Mouse (Mus musculus): Measurements from ENCODE around the gene Olfr322. TPM values are rescaled to one million over a fixed set of nuclear protein-coding genes. Genes with fewer than 3 reads are reported as not detected.
"Not testable (repeated sequence)": the region's sequence is repeated elsewhere in the genome, so short reads cannot be mapped to it uniquely, and the experiment has no call there.

Gene Olfr322
- polyA plus RNA-seq, 1 experiment: not detected

- 80% methylated on average over 3 of the region's 3 CpGs for WGBS
- TF ChIP-seq CTCF (IDR thresholded peaks at IDR 0.05; ENCODE audit: insufficient read depth, low read length) (no peak), POLR2A (IDR thresholded peaks at IDR 0.05; ENCODE audit: borderline replicate concordance, extremely low read depth, low read depth, low read length) (no peak)
- Histone ChIP-seq H3K4me1 (ENCODE audit: control insufficient read depth, insufficient read depth, low read length) (no peaks in the 10 kb centered on the region), H3K4me3 (replicated peaks; ENCODE audit: extremely low read depth, low read depth, low read length) (no peak within 1 kb of the TSS)
- DNase-seq: no peak
These were observed 40.3 kb downstream of the Olfr322 start, which contains the start of gene Olfr319 for GRCm38 (mm10) chr11:58698862-58699261. Gene Olfr319, plus strand, starts transcription at chr11:58699162.

GRCm38 (mm10) chr11:58709086-58709485 is 50.5 kb downstream of the Olfr322 start:
- no peak for DNase-seq
- Histone ChIP-seq H3K4me3 (replicated peaks; ENCODE audit: extremely low read depth, low read depth, low read length) (no peak overlapping the region), H3K4me1 (ENCODE audit: control insufficient read depth, insufficient read depth, low read length) (no peaks in the 10 kb centered on the region)
- no peak for TF ChIP-seq POLR2A (IDR thresholded peaks at IDR 0.05; ENCODE audit: borderline replicate concordance, extremely low read depth, low read depth, low read length)
- TF ChIP-seq CTCF (IDR thresholded peaks at IDR 0.05; ENCODE audit: insufficient read depth, low read length): no peak
- 85% methylated on average over 11 of the region's 11 CpGs for WGBS

- H3K4me1 ChIP-seq (ENCODE audit: control insufficient read depth, insufficient read depth, low read length); DNase-seq; H3K4me3 ChIP-seq (replicated peaks; ENCODE audit: extremely low read depth, low read depth, low read length): not testable (repeated sequence)
- 82% methylated on average over 7 of the region's 7 CpGs for WGBS
These were observed 59.1 kb downstream of the Olfr322 start for GRCm38 (mm10) chr11:58717723-58718122.

Other genes starting within 250 kb of the Olfr322 start
- gene 1810065E05Rik, start 237.7 kb upstream of the Olfr322 start, polyA plus RNA-seq (2012; rRNA removed): 1.7 TPM in 1 of 2 replicates, not detected in the other
- not detected in 2 replicates for gene Gm12253, start 226.2 kb upstream of the Olfr322 start, polyA plus RNA-seq (2012; rRNA removed)
- not detected in 2 replicates for gene Lypd9, start 205.9 kb upstream of the Olfr322 start, polyA plus RNA-seq (2012; rRNA removed)
- gene Olfr30, start 196.5 kb upstream of the Olfr322 start, polyA plus RNA-seq (2012; rRNA removed): not detected in 2 replicates
- not detected in 2 replicates for gene Olfr332, start 166.2 kb upstream of the Olfr322 start, polyA plus RNA-seq (2012; rRNA removed)
- gene Olfr331, start 156.2 kb upstream of the Olfr322 start, polyA plus RNA-seq (2012; rRNA removed): not detected in 2 replicates
- not detected in 2 replicates for gene Olfr330, start 123.9 kb upstream of the Olfr322 start, polyA plus RNA-seq (2012; rRNA removed)
- 0.08 TPM in 1 of 2 replicates, not detected in the other for gene Olfr329-ps, start 112.4 kb upstream of the Olfr322 start, polyA plus RNA-seq (2012; rRNA removed)
- gene Olfr328, start 103.1 kb upstream of the Olfr322 start, polyA plus RNA-seq (2012; rRNA removed): not detected in 2 replicates
- gene Olfr224, start 88.2 kb upstream of the Olfr322 start, polyA plus RNA-seq (2012; rRNA removed): 0.07 TPM in 1 of 2 replicates, not detected in the other
- gene Olfr325, start 81.1 kb upstream of the Olfr322 start, polyA plus RNA-seq (2012; rRNA removed): not detected in 2 replicates
- not detected in 2 replicates for gene Olfr324, start 63.7 kb upstream of the Olfr322 start, polyA plus RNA-seq (2012; rRNA removed)
- gene 2210407C18Rik, start 42.7 kb upstream of the Olfr322 start, polyA plus RNA-seq (2012; rRNA removed): not detected in 2 replicates
- not detected in 2 replicates for gene Olfr323, start 28.3 kb upstream of the Olfr322 start, polyA plus RNA-seq (2012; rRNA removed)
- 0.08 TPM in 1 of 2 replicates, not detected in the other for gene Trim58, start 18.3 kb upstream of the Olfr322 start, polyA plus RNA-seq (2012; rRNA removed)
- not detected in 2 replicates for gene Olfr320, start 22.3 kb downstream of the Olfr322 start, polyA plus RNA-seq (2012; rRNA removed)
- gene Olfr319, start 40.4 kb downstream of the Olfr322 start, polyA plus RNA-seq (2012; rRNA removed): not detected in 2 replicates
- not detected in 2 replicates for gene Olfr318, start 65.2 kb downstream of the Olfr322 start, polyA plus RNA-seq (2012; rRNA removed)
- gene Olfr317, start 80.4 kb downstream of the Olfr322 start, polyA plus RNA-seq (2012; rRNA removed): not detected in 2 replicates
- gene Olfr316, start 94.0 kb downstream of the Olfr322 start, polyA plus RNA-seq (2012; rRNA removed): not detected in 2 replicates
- not detected in 2 replicates for gene Olfr315, start 114.4 kb downstream of the Olfr322 start, polyA plus RNA-seq (2012; rRNA removed)
- gene Olfr314, start 124.2 kb downstream of the Olfr322 start, polyA plus RNA-seq (2012; rRNA removed): not detected in 2 replicates
- gene Fam183b, start 143.2 kb downstream of the Olfr322 start, polyA plus RNA-seq (2012; rRNA removed): 10.7 and 18.1 TPM in 2 replicates
- gene Olfr313, start 156.2 kb downstream of the Olfr322 start, polyA plus RNA-seq (2012; rRNA removed): not detected in 2 replicates
- not detected in 2 replicates for gene Olfr312, start 170.5 kb downstream of the Olfr322 start, polyA plus RNA-seq (2012; rRNA removed)
- not detected in 2 replicates for gene Olfr311, start 180.5 kb downstream of the Olfr322 start, polyA plus RNA-seq (2012; rRNA removed)
- 2.8 and 4.0 TPM in 2 replicates for gene Gm12258, start 188.4 kb downstream of the Olfr322 start, polyA plus RNA-seq (2012; rRNA removed)
- gene 2810021J22Rik, start 208.4 kb downstream of the Olfr322 start, polyA plus RNA-seq (2012; rRNA removed): 2.0 and 3.9 TPM in 2 replicates
- gene Zfp39, start 245.4 kb downstream of the Olfr322 start, polyA plus RNA-seq (2012; rRNA removed): 1.2 and 1.4 TPM in 2 replicates